Mouse (Mus musculus): ENCODE data around the gene Igfbp5. TPM values are rescaled to one million over a fixed set of nuclear protein-coding genes. Genes with fewer than 3 reads are reported as not detected.

Gene Igfbp5
- total RNA-seq, 1 experiment from 2014 or later = 0.23 TPM

DNA sequence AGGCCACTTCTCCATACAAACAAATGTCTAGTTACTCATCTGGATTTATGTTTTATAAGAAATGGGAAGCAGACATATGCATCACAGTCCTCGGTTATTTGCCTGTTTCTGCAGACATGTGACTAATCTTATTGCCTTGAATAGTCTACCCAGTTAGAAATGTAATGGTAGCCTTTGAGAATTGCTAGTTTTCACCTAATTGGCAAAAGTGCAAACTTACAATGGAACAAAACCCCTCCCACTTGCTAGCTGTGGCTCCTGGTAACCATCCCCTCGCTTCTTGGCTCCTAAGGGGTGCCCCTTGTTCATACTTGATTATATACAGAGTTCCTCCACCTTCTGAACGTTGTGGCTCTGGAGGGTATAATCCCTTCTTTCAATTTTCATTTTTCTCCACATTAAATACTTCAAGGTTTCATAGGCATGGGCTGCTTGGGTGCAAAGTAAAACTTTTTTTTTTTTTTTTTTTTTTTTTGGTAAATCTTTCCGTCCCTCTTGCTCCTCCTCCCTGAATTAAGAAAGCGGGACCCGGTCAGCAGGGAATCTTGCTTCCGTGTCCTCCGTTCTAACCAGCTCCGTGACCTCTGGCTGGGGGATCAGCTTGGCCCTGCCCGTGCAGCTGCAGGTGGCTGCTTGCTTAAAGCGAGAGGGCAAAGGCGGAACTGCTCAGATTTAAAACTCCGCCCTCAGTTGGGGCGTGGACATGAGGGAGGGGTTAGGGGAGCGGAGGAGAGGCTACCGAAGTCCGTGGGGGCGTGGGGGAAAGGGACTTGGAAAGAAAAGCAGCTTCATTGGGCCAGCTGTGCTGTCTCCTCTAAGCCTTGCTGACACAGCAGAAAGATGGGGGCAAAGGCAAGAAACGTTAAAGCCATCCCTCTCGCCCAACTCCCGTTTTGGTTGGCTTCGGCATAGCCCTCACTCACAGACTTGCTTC, 4.7 kb downstream of the Igfbp5 start:
- 0 out of 2 replicates have a peak, but pooled peaks have one; percentile 15 for ATAC-seq (ENCODE audit: extremely low read depth, insufficient number of reproducible peaks, low FRiP score, poor library complexity, severe bottlenecking)

GRCm38 (mm10) chr1:72869275-72869674, 5.4 kb downstream of the Igfbp5 start:
- no peak for ATAC-seq (ENCODE audit: extremely low read depth, insufficient number of reproducible peaks, low FRiP score, poor library complexity, severe bottlenecking)

DNA sequence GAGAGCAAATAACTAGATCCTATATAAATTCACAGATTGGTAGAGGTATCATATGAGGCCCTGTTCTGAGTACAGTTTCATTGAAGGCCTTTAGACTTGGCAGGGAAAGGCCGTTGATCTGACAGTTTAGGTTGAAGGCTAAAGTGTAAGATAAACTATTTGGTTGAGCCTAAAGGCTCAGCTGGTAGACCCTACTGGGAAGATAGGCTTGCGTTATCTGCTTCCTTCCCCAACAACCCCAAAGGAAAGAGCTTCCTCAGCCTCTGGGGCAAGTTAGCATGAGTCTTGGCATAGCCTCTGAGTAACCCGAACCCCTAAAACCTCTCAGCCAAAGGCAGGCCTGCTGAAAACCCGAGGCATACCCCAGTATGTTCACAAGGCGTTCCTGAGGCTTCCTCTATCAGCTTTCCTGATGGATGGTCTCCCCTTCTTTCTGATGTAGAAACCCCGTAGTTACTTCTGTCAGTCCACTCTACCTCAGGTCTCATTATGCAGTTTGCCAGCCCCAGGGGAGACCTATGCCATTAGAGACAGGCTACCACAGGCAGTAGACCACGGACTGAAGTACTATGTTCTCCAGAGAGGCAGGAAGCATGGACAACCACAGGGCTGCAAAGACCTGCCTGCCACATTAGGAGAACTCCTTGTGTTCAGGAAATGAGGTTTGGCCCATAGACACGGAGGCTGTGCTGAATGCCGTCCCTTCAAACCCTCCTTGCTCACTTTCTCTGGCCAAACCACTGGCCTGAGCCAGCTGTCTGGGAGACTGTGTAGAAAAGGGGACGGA, 6.1 kb downstream of the Igfbp5 start:
- no peak for ATAC-seq (ENCODE audit: extremely low read depth, insufficient number of reproducible peaks, low FRiP score, poor library complexity, severe bottlenecking)

DNA sequence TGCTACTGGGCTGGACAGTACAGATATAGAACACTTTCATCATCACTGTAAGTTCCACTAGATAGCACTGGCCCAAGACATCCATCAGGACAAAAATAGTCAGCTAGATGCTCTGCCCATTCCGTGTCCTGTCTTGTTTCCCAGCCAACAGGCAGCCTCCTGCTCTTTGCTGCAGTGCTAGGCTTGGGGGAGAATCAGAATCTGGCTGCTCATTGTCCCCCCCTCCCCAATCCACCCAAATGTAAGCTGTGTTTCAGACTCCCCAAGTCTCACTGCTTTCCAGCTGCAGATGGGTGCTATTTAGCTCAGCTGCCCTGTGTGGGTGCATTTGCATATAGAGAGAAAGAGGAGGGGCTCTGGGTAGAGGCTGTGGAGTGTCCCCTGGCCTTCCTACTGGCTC, 7.3 kb downstream of the Igfbp5 start:
- no peak for ATAC-seq (ENCODE audit: extremely low read depth, insufficient number of reproducible peaks, low FRiP score, poor library complexity, severe bottlenecking)

GRCm38 (mm10) chr1:72866417-72866816, 8.3 kb downstream of the Igfbp5 start:
- ATAC-seq (ENCODE audit: extremely low read depth, insufficient number of reproducible peaks, low FRiP score, poor library complexity, severe bottlenecking) = no peak

GRCm38 (mm10) chr1:72865900-72866299, 8.8 kb downstream of the Igfbp5 start:
- ATAC-seq (ENCODE audit: extremely low read depth, insufficient number of reproducible peaks, low FRiP score, poor library complexity, severe bottlenecking) = no peak

- ATAC-seq (ENCODE audit: extremely low read depth, insufficient number of reproducible peaks, low FRiP score, poor library complexity, severe bottlenecking) = no peak
Observed at GRCm38 (mm10) chr1:72864272-72864671, 10.4 kb downstream of the Igfbp5 start.

DNA sequence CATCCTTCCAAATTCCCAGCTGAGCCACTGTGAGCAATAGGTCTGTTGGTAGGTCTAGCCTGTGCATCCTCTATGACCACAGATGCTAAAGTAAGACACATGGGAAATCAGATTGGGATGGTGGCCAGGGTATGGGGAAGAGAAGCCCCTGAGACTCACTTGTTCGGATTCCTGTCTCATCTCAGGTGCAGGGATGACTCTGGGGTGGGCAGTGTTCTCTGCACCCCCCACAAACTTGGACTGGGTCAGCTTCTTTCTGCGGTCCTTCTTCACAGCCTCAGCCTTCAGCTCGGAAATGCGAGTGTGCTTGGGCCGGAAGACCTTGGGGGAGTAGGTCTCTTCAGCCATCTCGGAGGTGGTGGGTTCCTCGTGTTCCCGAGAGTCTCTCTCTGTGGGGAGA, 11.0 kb downstream of the Igfbp5 start:
- no peak for ATAC-seq (ENCODE audit: extremely low read depth, insufficient number of reproducible peaks, low FRiP score, poor library complexity, severe bottlenecking)

GRCm38 (mm10) chr1:72862248-72862647, 12.4 kb downstream of the Igfbp5 start:
- ATAC-seq (ENCODE audit: extremely low read depth, insufficient number of reproducible peaks, low FRiP score, poor library complexity, severe bottlenecking) = no peak

DNA sequence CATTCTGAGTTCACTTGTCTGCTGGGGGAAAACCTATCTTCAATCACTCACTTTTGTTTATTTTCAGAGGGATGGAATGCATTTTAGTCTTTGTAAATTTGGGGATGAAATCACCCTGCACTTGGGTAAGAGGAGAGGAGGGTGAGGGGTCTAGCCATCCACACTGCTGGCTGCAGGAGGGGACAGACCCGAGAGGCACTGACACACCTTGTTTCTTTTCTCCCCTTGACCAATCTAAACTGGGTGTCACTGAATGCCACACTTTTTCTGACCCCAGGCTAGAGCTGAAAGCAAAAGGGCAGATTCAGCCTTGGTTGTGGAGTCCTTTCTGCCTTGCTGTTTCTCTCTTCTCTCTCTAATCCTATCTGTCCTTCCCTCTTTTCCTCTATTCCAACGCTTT, 13.0 kb downstream of the Igfbp5 start:
- ATAC-seq (ENCODE audit: extremely low read depth, insufficient number of reproducible peaks, low FRiP score, poor library complexity, severe bottlenecking) = no peak

DNA sequence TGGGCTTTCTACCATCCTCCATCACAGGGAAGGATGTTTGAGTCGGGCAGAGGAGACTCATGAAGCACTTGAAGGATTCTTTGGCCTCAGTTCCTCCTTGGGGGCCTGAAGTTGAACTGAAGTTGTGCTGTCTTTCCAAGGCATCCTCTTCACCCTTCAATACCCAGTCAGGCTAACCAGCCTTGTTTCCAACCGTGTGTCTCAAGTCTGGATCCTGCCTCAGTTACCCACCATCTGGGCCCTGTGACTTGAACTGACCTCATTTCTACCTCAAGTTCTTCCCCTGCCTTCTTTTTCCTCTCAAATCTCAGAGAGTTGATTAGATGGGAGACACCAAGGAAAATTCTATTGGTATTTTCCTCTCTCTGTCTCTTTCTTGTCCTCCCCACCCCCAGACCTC, 14.2 kb downstream of the Igfbp5 start:
- ATAC-seq (ENCODE audit: extremely low read depth, insufficient number of reproducible peaks, low FRiP score, poor library complexity, severe bottlenecking) = no peak

DNA sequence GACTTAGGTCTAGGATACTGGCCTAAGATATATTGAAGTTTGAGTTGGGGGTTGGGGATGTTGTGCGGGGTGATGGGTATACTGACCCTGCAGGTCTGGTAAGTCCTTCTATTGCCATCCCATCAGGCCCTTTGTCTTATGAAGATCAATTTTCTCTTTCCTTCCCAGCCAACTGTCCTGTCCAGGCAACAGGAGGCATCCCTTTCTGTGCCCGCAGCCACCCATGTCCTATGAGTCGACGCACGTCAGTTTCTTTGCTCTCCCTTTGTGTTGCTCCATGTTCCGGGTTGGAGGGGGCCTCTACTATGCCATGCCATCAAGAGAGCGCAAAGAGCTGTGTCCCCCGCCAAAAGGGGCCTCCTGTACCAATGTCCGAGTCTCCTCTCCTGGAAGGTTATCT, 14.7 kb downstream of the Igfbp5 start:
- ATAC-seq (ENCODE audit: extremely low read depth, insufficient number of reproducible peaks, low FRiP score, poor library complexity, severe bottlenecking) = no peak

DNA sequence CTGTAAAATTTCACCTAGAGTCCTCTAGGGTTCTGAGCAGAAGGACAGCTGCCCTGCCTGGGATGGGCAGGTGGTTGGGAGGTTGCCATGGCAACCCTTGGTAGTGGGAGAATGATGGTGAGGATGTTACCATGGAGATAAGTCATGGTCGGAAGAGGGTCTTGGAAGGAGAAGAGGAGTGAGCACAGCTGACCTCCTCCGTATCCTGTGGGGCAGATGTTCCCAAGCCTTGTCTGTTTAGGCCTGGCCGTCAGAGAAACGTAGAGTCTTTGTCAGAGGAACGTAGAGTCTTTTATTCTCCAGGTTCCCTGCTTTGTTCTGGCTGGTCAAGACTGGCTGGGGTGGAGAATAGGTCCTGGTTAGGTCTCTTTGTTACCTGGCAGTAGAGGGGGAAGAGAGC, 15.8 kb downstream of the Igfbp5 start:
- ATAC-seq (ENCODE audit: extremely low read depth, insufficient number of reproducible peaks, low FRiP score, poor library complexity, severe bottlenecking) = no peak

DNA sequence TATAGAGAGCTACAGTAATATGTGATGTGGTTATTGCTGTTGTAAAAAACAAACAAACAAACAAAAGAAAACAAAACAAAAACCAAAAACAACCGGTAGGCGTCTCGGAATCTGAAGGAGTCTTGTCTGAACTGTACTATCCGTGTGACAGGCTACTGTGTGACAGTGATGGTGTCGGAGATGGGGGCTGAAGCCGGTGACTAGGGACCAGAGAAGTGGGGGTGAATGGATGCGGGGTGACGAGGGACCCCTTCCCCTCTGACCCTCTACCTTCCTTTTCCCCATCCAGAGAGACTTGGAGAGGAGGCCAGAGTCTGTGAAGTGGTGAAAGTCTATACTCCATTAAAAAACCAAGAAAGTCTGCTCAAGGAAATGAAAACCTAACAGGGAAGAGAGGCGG, 16.4 kb downstream of the Igfbp5 start:
- no peak for ATAC-seq (ENCODE audit: extremely low read depth, insufficient number of reproducible peaks, low FRiP score, poor library complexity, severe bottlenecking)

DNA sequence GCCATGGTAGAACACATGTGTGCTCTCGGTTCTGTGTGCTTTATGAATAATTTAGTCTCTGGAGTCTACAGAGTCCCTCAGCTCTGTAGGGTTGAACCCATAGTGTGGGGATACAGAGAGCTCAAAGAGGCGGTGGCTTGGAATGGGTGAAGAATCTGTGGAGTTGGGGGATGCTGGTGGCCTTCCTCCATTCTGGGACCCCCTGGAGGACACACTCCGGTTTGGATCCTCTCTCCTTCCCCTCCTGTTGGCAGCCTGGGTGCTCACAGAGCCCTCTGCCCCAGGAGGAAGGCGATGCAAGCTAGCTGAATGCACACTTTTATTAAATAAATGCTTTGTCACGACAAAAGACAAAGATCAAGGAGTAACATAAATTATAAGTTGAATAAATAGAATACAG, 17.1 kb downstream of the Igfbp5 start:
- ATAC-seq (ENCODE audit: extremely low read depth, insufficient number of reproducible peaks, low FRiP score, poor library complexity, severe bottlenecking) = no peak

- no peak for ATAC-seq (ENCODE audit: extremely low read depth, insufficient number of reproducible peaks, low FRiP score, poor library complexity, severe bottlenecking)
Observed at GRCm38 (mm10) chr1:72857142-72857541, 17.5 kb downstream of the Igfbp5 start.

- no peak for ATAC-seq (ENCODE audit: extremely low read depth, insufficient number of reproducible peaks, low FRiP score, poor library complexity, severe bottlenecking)
Observed at GRCm38 (mm10) chr1:72856209-72856909, 18.3 kb downstream of the Igfbp5 start.

GRCm38 (mm10) chr1:72855729-72856128, 19.0 kb downstream of the Igfbp5 start:
- no peak for ATAC-seq (ENCODE audit: extremely low read depth, insufficient number of reproducible peaks, low FRiP score, poor library complexity, severe bottlenecking)

Measured in neutrophil, adult 5-6 weeks (primary cell).